Mouse (Mus musculus): ENCODE measurements around the gene Map3k13. TPM values are rescaled to one million over a fixed set of nuclear protein-coding genes. Genes with fewer than 3 reads are reported as not detected.

Gene Map3k13
- polyA plus RNA-seq, 1 experiment from 2014 or later, result 4.1 TPM

DNA sequence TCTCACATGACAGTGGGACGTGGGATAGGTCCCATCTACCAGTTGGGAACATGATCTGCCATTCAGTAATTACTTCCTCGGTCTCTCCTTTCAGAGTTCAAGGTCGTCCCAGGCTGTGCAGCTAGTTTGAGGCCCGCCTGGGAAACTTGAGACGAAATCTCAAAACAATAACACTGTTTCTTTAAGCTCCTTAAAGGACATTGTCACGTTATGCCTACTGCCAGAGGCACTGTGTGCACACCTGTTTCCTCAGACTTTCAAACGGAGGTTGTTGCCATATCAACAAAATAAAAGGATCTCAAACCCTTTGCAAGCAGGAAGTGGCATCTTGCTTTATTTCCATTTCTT lies 41.4 kb downstream of the Map3k13 start:
- H3K27ac ChIP-seq, result no peak overlapping the region
- no peak overlapping the region for H3K4me3 ChIP-seq
- H3K9me3 ChIP-seq, result no peaks in the 10 kb centered on the region
- H3K36me3 ChIP-seq, result no peaks in the 10 kb centered on the region
- H3K4me1 ChIP-seq (replicated peaks), result peaks cover 14% of the 10 kb centered on the region
- no peak for DNase-seq (ENCODE audit: low spot score)
- 52% methylated on average over 7 of the region's 7 CpGs for WGBS
- no peaks in the 10 kb centered on the region for H3K27me3 ChIP-seq (ENCODE audit: insufficient read depth, poor library complexity, severe bottlenecking)

DNA sequence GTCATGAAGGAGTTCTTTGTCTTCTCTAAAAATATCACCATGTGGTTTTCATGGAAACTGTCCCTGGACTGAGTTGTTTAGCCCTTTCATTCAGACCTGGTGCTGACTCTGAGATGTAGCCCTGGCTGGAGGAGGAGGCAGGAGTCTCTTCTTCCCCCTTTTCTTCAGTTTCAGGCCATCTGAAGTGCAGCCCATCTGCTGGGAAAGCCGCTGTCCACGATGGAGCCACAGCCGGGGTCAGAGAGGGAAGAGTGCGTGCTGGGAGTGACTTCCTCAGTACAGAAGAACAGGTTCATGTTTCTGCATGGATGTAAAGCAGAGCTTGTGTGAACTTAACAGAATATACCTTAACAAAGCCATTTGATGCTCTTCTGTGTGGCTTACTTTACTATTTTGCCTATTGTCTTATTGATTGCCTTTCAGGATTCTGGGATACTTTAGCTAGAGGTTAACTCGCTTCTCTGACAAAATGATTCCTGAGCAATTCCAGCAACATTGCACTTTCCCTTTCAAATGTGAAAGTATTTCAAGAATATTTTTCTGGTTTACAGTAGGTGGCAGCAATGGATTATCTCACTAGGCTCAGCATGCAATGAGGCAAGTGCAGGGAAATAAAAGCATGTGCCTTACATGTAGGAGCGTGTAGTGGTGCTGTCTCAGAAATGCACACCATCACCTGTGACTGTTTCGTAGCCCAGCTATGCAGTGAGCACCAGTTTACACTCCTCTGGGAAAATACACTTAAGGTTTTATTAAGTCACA lies 42.3 kb downstream of the Map3k13 start:
- H3K27me3 ChIP-seq (ENCODE audit: insufficient read depth, poor library complexity, severe bottlenecking), result no peaks in the 10 kb centered on the region
- H3K9me3 ChIP-seq, result no peaks in the 10 kb centered on the region
- H3K36me3 ChIP-seq, result no peaks in the 10 kb centered on the region
- DNase-seq (ENCODE audit: low spot score), result no peak
- 62% methylated on average over 7 of the region's 7 CpGs for WGBS
- no peak overlapping the region for H3K27ac ChIP-seq
- H3K4me3 ChIP-seq, result no peak overlapping the region
- peaks cover 10% of the 10 kb centered on the region for H3K4me1 ChIP-seq (replicated peaks)

DNA sequence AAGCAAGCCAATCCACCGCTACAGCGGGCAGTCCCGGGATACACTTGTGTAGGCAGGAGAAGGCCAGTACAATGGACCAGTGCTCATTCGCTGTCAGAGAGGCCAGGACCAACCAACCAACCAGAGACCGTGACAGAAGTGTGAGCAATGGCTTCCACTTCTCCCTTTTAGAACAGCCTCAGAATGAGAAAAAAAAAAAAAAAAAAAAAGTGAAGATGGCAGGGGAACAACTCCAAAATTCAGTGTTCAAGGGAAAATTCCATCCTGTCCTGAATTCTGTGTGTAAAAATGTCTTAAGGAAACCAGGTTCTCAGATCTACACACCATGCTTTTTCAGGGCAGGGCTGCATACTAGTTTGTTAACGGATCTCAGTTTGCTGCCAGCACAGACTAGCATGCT lies 43.5 kb downstream of the Map3k13 start:
- Histone ChIP-seq H3K4me3 (no peak overlapping the region), H3K27ac (no peak overlapping the region), H3K4me1 (replicated peaks) (peaks cover 10% of the 10 kb centered on the region), H3K36me3 (no peaks in the 10 kb centered on the region), H3K9me3 (no peaks in the 10 kb centered on the region), H3K27me3 (ENCODE audit: insufficient read depth, poor library complexity, severe bottlenecking) (no peaks in the 10 kb centered on the region)
- 83% methylated on average over 6 of the region's 6 CpGs for WGBS
- DNase-seq (ENCODE audit: low spot score), result no peak

DNA sequence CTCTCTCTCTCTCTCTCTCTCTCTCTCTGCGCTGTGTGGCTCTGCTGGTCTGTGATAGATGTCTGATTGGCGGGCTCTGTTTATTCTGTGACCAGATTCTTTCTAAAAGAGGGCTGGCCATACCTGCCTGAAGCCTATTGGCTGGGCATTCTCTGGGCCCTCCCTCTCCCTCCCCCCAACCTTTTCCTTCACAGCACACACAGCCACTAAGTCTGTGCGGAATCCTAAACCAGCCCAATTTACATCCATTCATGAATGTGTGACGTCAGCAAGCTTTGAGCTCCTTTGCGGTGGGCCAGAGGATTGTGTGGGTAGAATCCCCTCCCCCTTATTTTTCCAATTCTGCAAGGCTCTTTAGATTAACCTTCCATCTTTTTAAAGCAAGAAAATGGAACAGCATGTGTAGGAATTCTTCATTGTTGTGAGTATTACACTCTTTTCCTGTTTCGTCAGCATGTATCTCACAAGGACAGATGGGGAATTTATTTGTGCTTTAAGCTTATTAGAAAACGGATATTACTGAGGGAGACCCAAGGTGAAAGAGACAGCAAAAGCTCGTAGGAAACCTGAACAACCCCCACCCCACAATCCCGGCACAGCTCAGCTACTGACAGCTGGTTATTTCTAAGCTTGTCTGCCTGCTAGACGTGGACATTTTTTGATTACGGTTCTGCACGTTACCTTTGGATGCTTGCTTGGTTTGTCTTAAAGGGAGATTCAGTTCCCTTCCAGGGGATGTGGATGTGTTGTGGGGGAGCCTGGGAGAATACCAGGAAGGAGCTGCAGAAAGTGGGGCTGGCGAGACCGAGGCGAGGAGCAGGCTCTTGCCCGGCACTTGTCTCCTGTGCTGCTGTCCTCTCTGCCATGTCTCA lies 51.9 kb downstream of the Map3k13 start:
- H3K9me3 ChIP-seq, result no peaks in the 10 kb centered on the region
- H3K4me3 ChIP-seq, result peak overlapping the region; percentile 61
- H3K4me1 ChIP-seq (replicated peaks), result peaks cover 16% of the 10 kb centered on the region
- peak overlapping the region; percentile 87 for H3K27ac ChIP-seq
- WGBS, result 2% methylated on average over 16 of the region's 16 CpGs
- DNase-seq (ENCODE audit: low spot score), result peak; percentile 86
- H3K36me3 ChIP-seq, result no peaks in the 10 kb centered on the region
- H3K27me3 ChIP-seq (ENCODE audit: insufficient read depth, poor library complexity, severe bottlenecking), result no peaks in the 10 kb centered on the region

DNA sequence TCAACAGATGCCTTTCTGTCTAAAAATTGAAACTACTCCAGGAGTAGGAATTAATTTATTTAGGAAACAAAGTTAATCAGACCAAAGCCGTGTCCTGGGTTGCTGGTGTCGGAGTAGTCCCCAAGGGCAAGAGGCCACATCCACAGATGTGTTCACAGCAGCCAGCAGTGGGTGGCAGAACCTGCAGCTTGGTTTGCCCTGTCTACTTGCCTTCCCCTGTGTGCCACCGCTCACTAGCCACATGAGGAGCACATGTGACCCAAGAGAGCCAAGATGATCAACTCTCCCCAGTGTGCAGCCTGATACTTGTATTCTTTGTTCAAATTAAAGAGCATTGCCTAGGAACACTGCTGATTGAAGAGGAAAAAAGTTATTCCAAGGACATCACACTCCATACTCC lies 54.3 kb downstream of the Map3k13 start:
- WGBS, result 83% methylated on average over 3 of the region's 3 CpGs
- DNase-seq (ENCODE audit: low spot score), result no peak

DNA sequence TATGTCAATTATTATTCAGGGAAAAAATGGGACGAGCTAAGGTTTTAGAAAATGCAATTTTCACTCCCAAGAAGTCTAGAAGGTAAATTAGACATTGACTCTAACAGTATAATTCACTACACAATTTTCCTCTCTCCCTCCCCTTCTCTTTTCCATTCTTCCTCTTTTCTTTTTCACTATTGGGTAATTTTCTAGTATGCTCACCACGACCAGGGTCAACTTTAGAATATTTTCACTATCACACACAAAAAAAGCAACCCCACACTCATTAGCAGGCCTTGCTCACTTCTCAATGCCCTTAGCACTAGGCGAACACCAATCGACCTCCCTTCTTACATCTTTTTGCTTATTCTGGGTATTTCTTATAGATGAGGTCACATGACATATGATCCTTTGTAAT lies 54.7 kb downstream of the Map3k13 start:
- DNase-seq (ENCODE audit: low spot score), result no peak
- H3K27me3 ChIP-seq (ENCODE audit: insufficient read depth, poor library complexity, severe bottlenecking), result no peaks in the 10 kb centered on the region
- H3K27ac ChIP-seq, result no peak overlapping the region
- peaks cover 37% of the 10 kb centered on the region for H3K4me1 ChIP-seq (replicated peaks)
- H3K36me3 ChIP-seq, result no peaks in the 10 kb centered on the region
- no peaks in the 10 kb centered on the region for H3K9me3 ChIP-seq
- no peak overlapping the region for H3K4me3 ChIP-seq
- WGBS, result 86% methylated on average over 4 of the region's 4 CpGs

More for the DNA sequence above, 54.3 kb downstream of the Map3k13 start:
- Histone ChIP-seq H3K4me3 (no peak overlapping the region), H3K4me1 (replicated peaks) (peaks cover 33% of the 10 kb centered on the region), H3K27me3 (ENCODE audit: insufficient read depth, poor library complexity, severe bottlenecking) (no peaks in the 10 kb centered on the region), H3K9me3 (no peaks in the 10 kb centered on the region), H3K27ac (no peak overlapping the region), H3K36me3 (no peaks in the 10 kb centered on the region)

DNA sequence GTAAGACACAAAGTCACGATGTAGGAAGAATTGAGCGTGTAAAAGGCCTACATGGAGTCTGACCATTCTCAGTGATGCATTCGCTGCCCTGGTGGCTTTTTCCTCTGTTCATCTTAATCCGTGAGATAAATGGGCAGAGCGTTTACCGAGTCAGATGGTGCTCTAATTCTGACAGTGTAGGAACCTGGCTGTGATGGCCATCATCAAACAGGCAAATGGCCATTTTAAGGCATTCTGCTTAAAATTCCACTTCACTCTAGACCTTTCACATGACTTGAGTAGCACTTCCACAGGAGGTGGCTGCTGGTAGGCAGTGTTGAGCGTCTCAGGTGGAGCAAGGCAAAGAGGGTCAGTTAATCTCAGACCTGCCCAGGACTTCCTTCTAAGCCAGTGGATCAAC lies 58.2 kb downstream of the Map3k13 start:
- Histone ChIP-seq H3K4me3 (no peak overlapping the region), H3K36me3 (no peaks in the 10 kb centered on the region), H3K9me3 (no peaks in the 10 kb centered on the region), H3K4me1 (replicated peaks) (peaks cover 56% of the 10 kb centered on the region), H3K27ac (no peak overlapping the region), H3K27me3 (ENCODE audit: insufficient read depth, poor library complexity, severe bottlenecking) (no peaks in the 10 kb centered on the region)
- 92% methylated on average over 7 of the region's 7 CpGs for WGBS
- no peak for DNase-seq (ENCODE audit: low spot score)

DNA sequence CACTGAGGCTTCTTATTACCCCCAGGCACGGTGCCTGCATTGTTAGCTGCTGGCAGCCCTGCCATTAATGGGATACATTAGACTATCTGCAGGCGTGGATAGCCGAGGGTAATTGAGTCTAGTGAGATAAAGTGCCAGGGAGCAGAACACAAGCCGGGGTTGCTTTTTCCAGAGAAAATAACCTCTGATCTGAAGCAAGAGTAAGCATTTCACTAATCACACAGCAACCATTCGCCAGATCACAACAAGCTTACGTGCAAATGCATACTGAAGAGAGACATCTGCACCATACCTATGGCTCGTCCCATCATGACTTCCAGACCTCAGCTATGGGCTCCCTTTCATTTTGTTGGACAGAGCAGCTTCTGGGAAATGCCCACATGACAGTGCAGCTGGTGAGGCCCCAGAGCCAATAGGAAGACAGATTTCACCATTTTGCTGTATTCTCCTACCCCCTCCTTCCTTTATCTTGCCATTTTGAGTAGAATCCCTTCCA lies 59.3 kb downstream of the Map3k13 start:
- H3K4me1 ChIP-seq (replicated peaks), result peaks cover 67% of the 10 kb centered on the region
- no peak overlapping the region for H3K4me3 ChIP-seq
- WGBS, result 70% methylated on average over 7 of the region's 7 CpGs
- H3K36me3 ChIP-seq, result no peaks in the 10 kb centered on the region
- H3K27ac ChIP-seq, result peak overlapping the region; percentile 73
- no peaks in the 10 kb centered on the region for H3K27me3 ChIP-seq (ENCODE audit: insufficient read depth, poor library complexity, severe bottlenecking)
- no peak for DNase-seq (ENCODE audit: low spot score)
- no peaks in the 10 kb centered on the region for H3K9me3 ChIP-seq

DNA sequence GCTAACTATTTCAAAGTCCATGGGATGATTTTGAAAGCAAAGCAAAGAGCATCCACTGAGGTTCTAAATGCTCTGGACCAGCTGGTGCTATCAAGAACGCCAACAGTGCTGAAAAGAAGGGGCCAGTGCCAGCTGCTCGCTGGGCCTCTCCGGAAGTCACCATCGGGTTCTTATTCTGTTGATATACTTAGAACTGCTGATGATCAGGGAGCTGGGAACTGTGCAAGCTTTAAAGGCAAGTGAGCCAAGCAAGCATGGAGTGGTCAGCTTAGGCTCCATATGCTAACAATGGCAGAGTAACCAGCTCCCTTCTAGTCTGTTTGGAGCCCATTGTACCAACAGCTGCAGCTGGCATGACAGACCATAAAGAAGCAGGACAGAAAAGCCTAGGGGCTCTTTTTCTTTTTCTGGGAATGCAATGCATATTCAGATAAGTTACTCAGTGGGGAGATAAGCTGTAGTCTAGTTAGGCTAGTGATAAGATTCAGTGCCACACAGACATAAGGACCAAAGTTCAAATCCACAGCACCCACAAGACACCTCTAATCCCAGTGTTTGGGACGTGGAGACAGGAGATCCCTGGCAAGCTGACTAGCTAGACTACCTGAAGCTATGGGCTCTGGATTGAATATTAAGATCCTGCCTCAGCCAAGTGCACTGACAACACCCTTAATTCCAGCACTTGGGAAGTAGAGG lies 60.6 kb downstream of the Map3k13 start:
- no peaks in the 10 kb centered on the region for H3K9me3 ChIP-seq
- WGBS, result 88% methylated on average over 5 of the region's 5 CpGs
- peak overlapping the region; percentile 73 for H3K27ac ChIP-seq
- H3K4me1 ChIP-seq (replicated peaks), result peaks cover 78% of the 10 kb centered on the region
- H3K36me3 ChIP-seq, result no peaks in the 10 kb centered on the region
- no peaks in the 10 kb centered on the region for H3K27me3 ChIP-seq (ENCODE audit: insufficient read depth, poor library complexity, severe bottlenecking)
- H3K4me3 ChIP-seq, result no peak overlapping the region
- DNase-seq (ENCODE audit: low spot score), result no peak

DNA sequence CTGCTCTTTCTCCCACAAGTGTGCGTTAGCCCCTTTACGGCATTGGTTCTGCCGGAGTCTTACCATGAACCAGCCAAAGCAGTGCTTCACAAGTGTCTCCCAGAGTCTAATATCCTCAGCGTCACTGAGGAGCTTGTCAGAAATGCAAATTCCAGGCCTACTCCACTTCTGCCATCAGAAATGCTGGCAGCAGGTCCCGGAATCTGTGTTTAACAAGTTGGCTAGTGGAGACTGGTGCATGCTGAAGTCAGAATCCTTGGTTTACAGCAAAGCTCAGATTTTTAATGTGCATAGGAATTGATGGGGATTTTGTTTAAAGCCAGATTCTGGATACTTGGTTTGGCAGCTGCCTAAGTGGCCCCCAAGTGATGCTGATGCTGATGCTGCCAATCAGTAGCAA lies 62.0 kb downstream of the Map3k13 start:
- WGBS, result 90% methylated on average over 5 of the region's 5 CpGs
- no peak for DNase-seq (ENCODE audit: low spot score)
- H3K27ac ChIP-seq, result no peak overlapping the region
- H3K4me3 ChIP-seq, result no peak overlapping the region
- peaks cover 68% of the 10 kb centered on the region for H3K4me1 ChIP-seq (replicated peaks)
- no peaks in the 10 kb centered on the region for H3K27me3 ChIP-seq (ENCODE audit: insufficient read depth, poor library complexity, severe bottlenecking)
- no peaks in the 10 kb centered on the region for H3K9me3 ChIP-seq
- H3K36me3 ChIP-seq, result no peaks in the 10 kb centered on the region

DNA sequence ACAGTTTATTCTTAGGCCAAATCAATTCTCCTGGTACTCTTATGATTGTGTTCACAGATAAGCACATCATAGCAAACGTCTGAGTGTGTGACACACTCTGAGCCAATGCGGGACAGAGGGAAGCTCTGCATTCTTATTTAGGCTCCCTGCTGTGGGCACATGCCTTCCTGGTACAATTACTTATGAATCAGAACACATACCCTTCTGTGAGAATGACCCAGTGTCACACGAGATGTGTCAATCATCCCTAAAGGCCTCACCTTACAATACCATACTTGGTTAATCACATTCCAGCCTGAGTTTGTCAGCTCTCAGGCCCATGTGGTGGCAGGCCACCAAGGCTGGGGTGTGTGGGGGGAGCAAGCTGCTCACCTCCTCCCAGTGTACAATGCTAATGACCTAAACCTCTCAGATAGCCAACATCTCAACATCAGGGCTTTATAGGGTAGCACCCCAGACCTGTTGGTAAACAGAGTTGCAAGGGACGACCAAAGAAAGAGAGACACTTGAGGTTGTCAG lies 63.0 kb downstream of the Map3k13 start:
- Histone ChIP-seq H3K36me3 (no peaks in the 10 kb centered on the region), H3K9me3 (no peaks in the 10 kb centered on the region), H3K4me3 (no peak overlapping the region), H3K27ac (peak overlapping the region; percentile 53; the same call in 1 of the 2 replicates), H3K4me1 (replicated peaks) (peaks cover 65% of the 10 kb centered on the region), H3K27me3 (ENCODE audit: insufficient read depth, poor library complexity, severe bottlenecking) (no peaks in the 10 kb centered on the region)
- 37% methylated on average over 4 of the region's 4 CpGs for WGBS
- no peak for DNase-seq (ENCODE audit: low spot score)

DNA sequence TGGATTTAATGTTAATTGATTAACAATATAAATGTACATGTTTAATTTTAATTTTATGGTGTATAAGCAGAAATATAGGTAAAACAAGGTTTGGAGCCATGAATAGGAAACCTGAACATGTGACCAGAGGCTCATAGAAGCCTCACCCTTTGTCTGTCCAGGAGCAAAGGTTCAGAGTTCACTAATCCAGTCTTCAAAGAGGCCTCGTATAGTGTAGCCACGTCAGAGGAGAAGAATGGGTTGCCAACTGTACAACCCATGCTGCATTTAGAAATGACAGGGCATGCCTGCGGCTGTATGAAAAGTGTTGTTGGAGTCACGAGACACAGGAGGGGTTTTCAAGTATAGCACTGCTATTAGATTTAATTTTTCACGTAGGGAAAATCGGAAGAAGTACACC lies 64.0 kb downstream of the Map3k13 start:
- H3K4me3 ChIP-seq, result no peak overlapping the region
- H3K9me3 ChIP-seq, result no peaks in the 10 kb centered on the region
- no peaks in the 10 kb centered on the region for H3K27me3 ChIP-seq (ENCODE audit: insufficient read depth, poor library complexity, severe bottlenecking)
- peak overlapping the region; percentile 75 for H3K27ac ChIP-seq
- no peak for DNase-seq (ENCODE audit: low spot score)
- H3K36me3 ChIP-seq, result no peaks in the 10 kb centered on the region
- 62% methylated on average over 6 of the region's 6 CpGs for WGBS
- H3K4me1 ChIP-seq (replicated peaks), result peaks cover 55% of the 10 kb centered on the region
